9 mouse cellular contexts compared by ENCODE assay signal in the genomic region with DNA sequence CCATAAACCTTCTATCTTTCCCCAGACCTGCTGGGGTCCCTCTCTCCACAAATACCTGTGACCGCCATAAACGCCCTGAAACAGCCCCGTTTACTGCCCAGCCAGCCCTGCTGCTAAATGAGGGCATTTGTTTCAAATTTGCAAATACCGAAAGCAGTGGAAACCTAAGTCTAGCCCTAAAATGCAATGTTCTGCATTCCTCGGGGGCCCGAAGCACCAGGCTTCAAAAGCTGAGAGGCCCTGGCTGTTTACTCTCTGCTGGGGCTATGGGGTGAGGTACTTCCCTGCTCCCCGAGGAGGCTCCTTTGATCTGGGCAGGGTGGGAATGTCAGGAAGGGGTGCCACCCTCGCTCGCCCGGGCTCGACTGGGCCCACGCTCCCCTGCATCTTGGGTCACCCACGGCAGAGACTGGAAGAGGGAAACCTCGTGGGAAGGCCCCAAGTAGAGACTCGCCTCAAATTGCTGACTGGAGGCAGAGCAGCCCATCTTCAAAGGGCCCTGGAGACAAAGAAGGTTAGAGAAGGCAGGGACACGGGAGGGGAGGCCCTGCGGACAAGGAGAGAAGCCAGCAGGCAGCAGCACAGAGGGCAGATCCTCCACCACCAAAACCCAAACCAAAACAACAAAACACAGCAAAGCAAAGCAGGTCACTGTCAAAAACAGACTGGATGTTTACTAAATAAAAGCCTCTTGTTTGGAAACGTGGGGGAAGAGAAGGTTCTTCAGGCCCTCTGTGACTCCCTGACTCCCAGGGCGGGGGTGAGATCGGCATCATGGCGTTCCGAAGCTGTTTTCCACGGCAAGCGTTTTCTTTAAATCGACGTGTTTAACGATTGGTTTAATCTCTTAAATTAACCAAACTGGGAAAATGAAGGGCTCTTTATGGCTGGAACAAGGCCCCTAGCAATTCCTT. TPM values are rescaled to one million over a fixed set of nuclear protein-coding genes. Genes with fewer than 3 reads are reported as not detected.
DNase-seq lines count a peak whose midpoint lies in the region; ATAC-seq and TF ChIP-seq lines count a peak whose summit lies in the region.
"Had no signal": no experiment of that assay in that cellular context is flagged by ENCODE, and none has a peak within 500 bp of the region (broad histone marks: within the 10 kb centered on the region; RNA-seq: fewer than 3 reads in every experiment).

No protein-coding gene starts in this region.

- H3K27ac ChIP-seq in lung, postnatal 0 days (ENCODE audit: low read length): peak overlapping the region; percentile 84
- peak overlapping the region; percentile 65 for H3K27ac ChIP-seq in forebrain, embryonic 16.5 days (ENCODE audit: low read length)
- 0 out of 2 replicates have a peak overlapping the region, but pooled peaks have one; percentile 18 for H3K27ac ChIP-seq in liver, postnatal 0 days (ENCODE audit: low read depth)
- H3K27ac ChIP-seq: liver, embryonic 15.5 days had no signal

- no peak overlapping the region for H3K4me3 ChIP-seq in lung, postnatal 0 days (ENCODE audit: low read depth, low read length)
- H3K4me3 ChIP-seq in forebrain, embryonic 16.5 days (replicated peaks; ENCODE audit: low read length): no peak overlapping the region
- H3K4me3 ChIP-seq in liver, postnatal 0 days (ENCODE audit: low read depth, low read length): no peak overlapping the region
- H3K4me3 ChIP-seq: liver, embryonic 15.5 days had no signal

- TF ChIP-seq CTCF in lung, postnatal 0 days (IDR thresholded peaks at IDR 0.05): no peak
- no peak for TF ChIP-seq CTCF in liver, postnatal 0 days (IDR thresholded peaks at IDR 0.05; ENCODE audit: low read depth)

- no peak for TF ChIP-seq EP300 in lung, postnatal 0 days (IDR thresholded peaks at IDR 0.05)
- no peak for TF ChIP-seq EP300 in liver, postnatal 0 days (IDR thresholded peaks at IDR 0.05; ENCODE audit: low read depth)

- H3K27me3 ChIP-seq in lung, postnatal 0 days (replicated peaks; ENCODE audit: insufficient read depth, low read length): no peaks in the 10 kb centered on the region
- H3K27me3 ChIP-seq in forebrain, embryonic 16.5 days (replicated peaks; ENCODE audit: control insufficient read depth, insufficient read depth, low read length): no peaks in the 10 kb centered on the region
- no peaks in the 10 kb centered on the region for H3K27me3 ChIP-seq in liver, postnatal 0 days (ENCODE audit: insufficient read depth, low read length)
- H3K27me3 ChIP-seq: liver, embryonic 15.5 days had no signal

- H3K9me3 ChIP-seq in lung, postnatal 0 days (ENCODE audit: low read length): no peaks in the 10 kb centered on the region
- H3K9me3 ChIP-seq in forebrain, embryonic 16.5 days (ENCODE audit: control insufficient read depth, low read length): no peaks in the 10 kb centered on the region
- H3K9me3 ChIP-seq in liver, postnatal 0 days (ENCODE audit: low read length): no peaks in the 10 kb centered on the region
- H3K9me3 ChIP-seq: liver, embryonic 15.5 days had no signal

- peaks cover 71% of the 10 kb centered on the region for H3K4me1 ChIP-seq in lung, postnatal 0 days (ENCODE audit: insufficient read depth, low read depth, low read length)
- H3K4me1 ChIP-seq in forebrain, embryonic 16.5 days (replicated peaks; ENCODE audit: control insufficient read depth, insufficient read depth, low read length): peaks cover 60% of the 10 kb centered on the region
- peaks cover 32% of the 10 kb centered on the region for H3K4me1 ChIP-seq in liver, postnatal 0 days (ENCODE audit: insufficient read depth)

- peak overlapping the region; percentile 16 for H3K9ac ChIP-seq in lung, postnatal 0 days (replicated peaks; ENCODE audit: low read depth)
- H3K9ac ChIP-seq in forebrain, embryonic 16.5 days (replicated peaks; ENCODE audit: low read depth, low read length): peak overlapping the region; percentile 54
- H3K9ac ChIP-seq in liver, postnatal 0 days (replicated peaks): peak overlapping the region; percentile 34; the same call in 1 of the 2 replicates
- H3K9ac ChIP-seq: liver, embryonic 15.5 days had no signal

- ATAC-seq in lung, postnatal 0 days: peak; percentile 57
- ATAC-seq in forebrain, embryonic 16.5 days: peak; percentile 36
- no peak for ATAC-seq in liver, postnatal 0 days

- no peaks in the 10 kb centered on the region for H3K36me3 ChIP-seq in lung, postnatal 0 days (ENCODE audit: insufficient read depth, low read length)
- no peaks in the 10 kb centered on the region for H3K36me3 ChIP-seq in forebrain, embryonic 16.5 days (ENCODE audit: control insufficient read depth, insufficient read depth)
- no peaks in the 10 kb centered on the region for H3K36me3 ChIP-seq in liver, postnatal 0 days (replicated peaks; ENCODE audit: insufficient read depth, low read length)
- H3K36me3 ChIP-seq: liver, embryonic 15.5 days had no signal

- peak overlapping the region; percentile 25 for H3K4me2 ChIP-seq in lung, postnatal 0 days (replicated peaks; ENCODE audit: low read depth, low read length)
- peak overlapping the region; percentile 40 for H3K4me2 ChIP-seq in forebrain, embryonic 16.5 days (ENCODE audit: low read length)
- no peak overlapping the region for H3K4me2 ChIP-seq in liver, postnatal 0 days (ENCODE audit: low read depth, low read length)
- H3K4me2 ChIP-seq: liver, embryonic 15.5 days had no signal

- DNase-seq in lung, postnatal 0 days (ENCODE audit: low spot score): peak; percentile 48
- DNase-seq in lung, adult 18-20 months: no peak
- DNase-seq in liver, postnatal 0 days: no peak
- peak; percentile 37 for DNase-seq in yolk sac, embryonic 10.5 days (ENCODE audit: low spot score)
- no peak for DNase-seq in thymus, postnatal 25 days
- no peak for DNase-seq in thymus, adult 18-20 months
- DNase-seq in adrenal gland, postnatal 10 days: no peak

- 16% methylated on average over 27 of the region's 27 CpGs for WGBS in lung, postnatal 0 days
- WGBS in forebrain, embryonic 16.5 days: 6% methylated on average over 27 of the region's 27 CpGs
- WGBS in liver, postnatal 0 days (ENCODE audit: insufficient replicate concordance): 44% methylated on average over 27 of the region's 27 CpGs

RNA-seq across cellular contexts. Expression of a gene that starts 10.3 kb away (rescaled TPM):
- polyA plus RNA-seq in lung, postnatal 0 days (2015; fragmentation: Nextera tagmentation; extraction: Ambion mirVana): 73.2 and 75.8 TPM in 2 replicates
- 33.9 and 36.5 TPM in 2 replicates for polyA plus RNA-seq in forebrain, embryonic 16.5 days (2015; fragmentation: Nextera tagmentation; extraction: Ambion mirVana)
- polyA plus RNA-seq in liver, postnatal 0 days (2015; fragmentation: Nextera tagmentation; extraction: Ambion mirVana): 3.0 and 3.5 TPM in 2 replicates
- 10 to 100 TPM; 19.6 to 21.4 TPM for total RNA-seq in adrenal gland, postnatal 10 days (2021)

RNA-seq across cellular contexts. Expression of a gene that starts 26.8 kb away (rescaled TPM):
- polyA plus RNA-seq in lung, postnatal 0 days (2015; fragmentation: Nextera tagmentation; extraction: Ambion mirVana): 36.5 and 38.4 TPM in 2 replicates
- polyA plus RNA-seq in forebrain, embryonic 16.5 days (2015; fragmentation: Nextera tagmentation; extraction: Ambion mirVana): 42.8 and 43.9 TPM in 2 replicates
- polyA plus RNA-seq in liver, postnatal 0 days (2015; fragmentation: Nextera tagmentation; extraction: Ambion mirVana): 10.7 and 12.6 TPM in 2 replicates
- 10 to 100 TPM; 31.9 to 34.9 TPM for total RNA-seq in adrenal gland, postnatal 10 days (2021)

RNA-seq across cellular contexts. Expression of a gene that starts 27.0 kb away (rescaled TPM):
- 69.2 and 88.6 TPM in 2 replicates for polyA plus RNA-seq in lung, postnatal 0 days (2015; fragmentation: Nextera tagmentation; extraction: Ambion mirVana)
- polyA plus RNA-seq in forebrain, embryonic 16.5 days (2015; fragmentation: Nextera tagmentation; extraction: Ambion mirVana): 66.1 and 74.9 TPM in 2 replicates
- 75.2 and 79.3 TPM in 2 replicates for polyA plus RNA-seq in liver, postnatal 0 days (2015; fragmentation: Nextera tagmentation; extraction: Ambion mirVana)
- total RNA-seq in adrenal gland, postnatal 10 days (2021): 100 to 1,000 TPM; 142 to 147 TPM

RNA-seq across cellular contexts. Expression of a gene that starts 31.1 kb away (rescaled TPM):
- 21.8 and 22.1 TPM in 2 replicates for polyA plus RNA-seq in lung, postnatal 0 days (2015; fragmentation: Nextera tagmentation; extraction: Ambion mirVana)
- 38.8 and 42.8 TPM in 2 replicates for polyA plus RNA-seq in forebrain, embryonic 16.5 days (2015; fragmentation: Nextera tagmentation; extraction: Ambion mirVana)
- polyA plus RNA-seq in liver, postnatal 0 days (2015; fragmentation: Nextera tagmentation; extraction: Ambion mirVana): 5.2 and 6.2 TPM in 2 replicates
- total RNA-seq in adrenal gland, postnatal 10 days (2021): 10 to 100 TPM; 48.5 to 61.7 TPM

RNA-seq across cellular contexts. Expression of a gene that starts 55.1 kb away (rescaled TPM):
- polyA plus RNA-seq in lung, postnatal 0 days (2015; fragmentation: Nextera tagmentation; extraction: Ambion mirVana): 35.2 and 38.5 TPM in 2 replicates
- 47.7 and 51.1 TPM in 2 replicates for polyA plus RNA-seq in forebrain, embryonic 16.5 days (2015; fragmentation: Nextera tagmentation; extraction: Ambion mirVana)
- 28.1 and 28.2 TPM in 2 replicates for polyA plus RNA-seq in liver, postnatal 0 days (2015; fragmentation: Nextera tagmentation; extraction: Ambion mirVana)
- 10 to 100 TPM; 24.0 to 27.1 TPM for total RNA-seq in adrenal gland, postnatal 10 days (2021)

Comparison
In these comparisons a context has a peak if more than half of its experiments do, and no peak if none do; other contexts are left out.
1. DNase-seq: peak in lung, postnatal 0 days (single experiment) and yolk sac, embryonic 10.5 days (single experiment); none in lung, adult 18-20 months (0 of 2), liver, postnatal 0 days (single experiment), thymus, postnatal 25 days (single experiment), thymus, adult 18-20 months (0 of 2) and adrenal gland, postnatal 10 days (single experiment).
2. H3K27ac ChIP-seq: peak in every context shown above with its lines; median percentile 84 in lung, postnatal 0 days; 65 in forebrain, embryonic 16.5 days; 18 in liver, postnatal 0 days.
3. Peak in every context shown above with its lines, with median percentiles within 50 percentile points of each other: H3K9ac ChIP-seq.